Mouse (Mus musculus) ES-Bruce4 (cell line): Measurements from ENCODE around the gene Ano7. TPM values are rescaled to one million over a fixed set of nuclear protein-coding genes. Genes with fewer than 3 reads are reported as not detected.

ENCODE experiments used
- H3K27ac ChIP-seq: 2 replicates; pipeline ENCODE4 v1.5.1; 2012; ENCODE audit warnings: low read length, inconsistent platforms; ENCODE audit not compliant: insufficient read depth
- H3K27me3 ChIP-seq: 2 replicates; pipeline ENCODE4 v1.6.1; 2012; ENCODE audit warnings: mild to moderate bottlenecking, low read length, inconsistent platforms; ENCODE audit not compliant: control insufficient read depth, poor library complexity, insufficient read depth, severe bottlenecking
- H3K36me3 ChIP-seq: 2 replicates; pipeline ENCODE4 v1.6.1; 2012; ENCODE audit warnings: inconsistent platforms, mild to moderate bottlenecking, low read length, moderate library complexity; ENCODE audit not compliant: control insufficient read depth, poor library complexity, insufficient read depth, severe bottlenecking
- H3K4me1 ChIP-seq: one replicate; pipeline ENCODE4 v1.8.1; 2011; ENCODE audit warnings: low read length; ENCODE audit not compliant: control insufficient read depth, insufficient read depth
- H3K4me3 ChIP-seq: 2 replicates; pipeline ENCODE4 v1.5.1; 2011; ENCODE audit warnings: low read depth, mild to moderate bottlenecking, low read length
- H3K9ac ChIP-seq: 2 replicates; pipeline ENCODE4 v1.6.1; 2012; ENCODE audit warnings: low read depth, mild to moderate bottlenecking, inconsistent platforms; ENCODE audit not compliant: poor library complexity, severe bottlenecking
- H3K9me3 ChIP-seq: replicated peaks from 2 replicates; pipeline ENCODE4 v1.6.1; 2012; ENCODE audit warnings: mild to moderate bottlenecking, low read length, inconsistent platforms; ENCODE audit not compliant: control insufficient read depth, poor library complexity, insufficient read depth, severe bottlenecking
- CTCF ChIP-seq: IDR thresholded peaks from one replicate; pipeline ENCODE4 v1.8.1; 2011; ENCODE audit warnings: low read depth, low read length
- EP300 ChIP-seq: IDR thresholded peaks from 2 replicates; pipeline ENCODE4 v1.6.1; 2011; ENCODE audit warnings: low read depth, low read length; ENCODE audit not compliant: insufficient read depth
- POLR2A ChIP-seq: IDR thresholded peaks from one replicate; pipeline ENCODE4 v1.8.1; 2011; ENCODE audit warnings: low read length; ENCODE audit not compliant: insufficient read depth
- polyA plus RNA-seq: library from polyadenylated mRNA; stranded (reverse); fragments of >200 nt; gene quantifications from 2 replicates; pipeline ENCODE4 v1.2.4, GENCODE M21; 2011; ENCODE audit warnings: low read depth; ENCODE audit not compliant: missing spikeins, insufficient read depth, insufficient read length

Gene Ano7
- polyA plus RNA-seq, 1 experiment: not detected

GRCm38 (mm10) chr1:93453721-93454255 is 80.1 kb downstream of the Ano7 start:
- H3K27me3 ChIP-seq: no peaks in the 10 kb centered on the region
- no peak for TF ChIP-seq EP300
- TF ChIP-seq POLR2A: no peak
- TF ChIP-seq CTCF: no peak
- H3K4me3 ChIP-seq: no peak overlapping the region

More at GRCm38 (mm10) chr1:93453721-93454255, 80.1 kb downstream of the Ano7 start:
- no peaks in the 10 kb centered on the region for H3K9me3 ChIP-seq
- no peak overlapping the region for H3K9ac ChIP-seq
- peaks cover 2% of the 10 kb centered on the region for H3K4me1 ChIP-seq
- H3K27ac ChIP-seq: no peak overlapping the region
- no peaks in the 10 kb centered on the region for H3K36me3 ChIP-seq

Other genes with a start within 250 kb of the Ano7 start
- not detected in 2 replicates for gene Agxt, start 238.7 kb upstream of the Ano7 start, polyA plus RNA-seq
- gene 2310007B03Rik, start 213.0 kb upstream of the Ano7 start, polyA plus RNA-seq: 1.9 and 2.1 TPM in 2 replicates
- gene Crocc2, start 205.2 kb upstream of the Ano7 start, polyA plus RNA-seq: 0.09 TPM in 1 of 2 replicates, not detected in the other
- 0.75 and 1.1 TPM in 2 replicates for gene Sned1, start 138.1 kb upstream of the Ano7 start, polyA plus RNA-seq
- gene Mterf4, start 68.0 kb upstream of the Ano7 start, polyA plus RNA-seq: 25.7 and 29.1 TPM in 2 replicates
- 40.4 and 40.8 TPM in 2 replicates for gene Ppp1r7, start 31.1 kb upstream of the Ano7 start, polyA plus RNA-seq
- 25.6 and 26.0 TPM in 2 replicates for gene Pask, start 30.4 kb upstream of the Ano7 start, polyA plus RNA-seq
- gene Hdlbp, start 104.9 kb downstream of the Ano7 start, polyA plus RNA-seq: 226 and 232 TPM in 2 replicates
- 4.0 and 5.0 TPM in 2 replicates for gene Farp2, start 138.1 kb downstream of the Ano7 start, polyA plus RNA-seq